Mouse (Mus musculus) liver, embryonic 13.5 days (tissue): ENCODE results near the gene Stx1a. TPM values are rescaled to one million over a fixed set of nuclear protein-coding genes. Genes with fewer than 3 reads are reported as not detected.
A peak's percentile ranks its signal among the peaks of the same experiment; 100 is the strongest.

Experiments
- ATAC-seq: fragments of 200-750 bp; cut with Nextera tagmentation; 2 replicates; pipeline ENCODE4 v1.8.0; 2017; ENCODE audit warnings: low read depth, mild to moderate bottlenecking, moderate number of reproducible peaks, moderate library complexity
- DNase-seq: peaks from one replicate; pipeline ENCODE4 v3.0.0; 2022
- H3K27ac ChIP-seq: fragments of 300-500 bp; sonication (generic); 2 replicates; pipeline ENCODE4 v1.5.1; 2015; ENCODE audit warnings: moderate library complexity, mild to moderate bottlenecking, inconsistent platforms
- H3K27me3 ChIP-seq: fragments of 300-500 bp; sonication (generic); 2 replicates; pipeline ENCODE4 v1.6.1; 2015; ENCODE audit warnings: mild to moderate bottlenecking, inconsistent platforms
- H3K36me3 ChIP-seq: fragments of 300-500 bp; sonication (generic); 2 replicates; pipeline ENCODE4 v1.6.1; 2015; ENCODE audit warnings: mild to moderate bottlenecking, inconsistent platforms
- H3K4me1 ChIP-seq: fragments of 300-500 bp; sonication (generic); replicated peaks from 2 replicates; pipeline ENCODE4 v1.6.1; 2015; ENCODE audit warnings: inconsistent platforms
- H3K4me2 ChIP-seq: fragments of 300-500 bp; sonication (generic); 2 replicates; pipeline ENCODE4 v1.6.1; 2015; ENCODE audit warnings: inconsistent platforms, mild to moderate bottlenecking, moderate library complexity
- H3K4me3 ChIP-seq: fragments of 300-500 bp; sonication (generic); replicated peaks from 2 replicates; pipeline ENCODE4 v1.5.1; 2015; ENCODE audit warnings: mild to moderate bottlenecking, inconsistent platforms
- H3K9ac ChIP-seq: fragments of 300-500 bp; sonication (generic); 2 replicates; pipeline ENCODE4 v1.6.1; 2015; ENCODE audit warnings: mild to moderate bottlenecking, inconsistent platforms
- H3K9me3 ChIP-seq: fragments of 300-500 bp; sonication (generic); replicated peaks from 2 replicates; pipeline ENCODE4 v1.6.1; 2016; ENCODE audit warnings: inconsistent platforms
- WGBS: fragments of 180-500 bp; shearing (Covaris S2); methylation state at CpG from one replicate; pipeline ENCODE4 v1.1.7; 2015; ENCODE audit not compliant: insufficient replicate concordance; 5-methylcytosine and 5-hydroxymethylcytosine counted together
- polyA plus RNA-seq: library from polyadenylated mRNA; unstranded; fragments of >200 nt; fragmentation: Nextera tagmentation; extraction: Ambion mirVana; gene quantifications from 2 replicates; pipeline ENCODE4 v1.2.1, GENCODE M21; 2015

Stx1a gene
- polyA plus RNA-seq, 1 experiment from 2014 or later: 1.5 TPM

DNA sequence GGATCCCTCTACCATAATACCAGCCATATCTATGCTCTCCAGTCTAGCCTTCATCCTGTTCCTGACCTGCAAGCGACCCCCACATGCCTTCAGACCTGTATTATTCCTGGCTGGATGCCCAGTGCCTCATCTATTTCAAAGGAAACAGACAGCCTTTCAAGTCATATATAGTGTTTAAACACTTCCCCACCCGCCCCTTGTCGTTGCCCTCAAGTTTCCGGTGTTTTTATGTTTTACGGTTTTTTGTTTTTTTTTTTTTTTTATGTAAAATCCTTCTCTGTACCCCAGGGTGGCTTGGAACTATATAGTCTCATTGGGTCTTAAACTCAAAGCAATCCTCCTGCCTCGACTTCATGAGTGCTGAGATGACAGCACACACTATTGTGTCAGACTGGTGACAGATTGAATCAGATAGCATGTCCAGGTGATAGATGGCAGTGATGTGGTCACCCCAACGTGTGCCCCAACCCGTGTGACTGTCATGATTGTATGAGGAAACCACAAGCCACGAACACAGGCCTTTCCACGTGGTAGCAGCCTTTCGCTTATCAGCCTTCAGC is 1.5 kb downstream of the Stx1a start:
- ATAC-seq (no peak), DNase-seq (no peak)
- Histone ChIP-seq H3K9me3 (no peaks in the 10 kb centered on the region), H3K27ac (no peak overlapping the region), H3K4me1 (peaks cover 48% of the 10 kb centered on the region), H3K4me2 (peak overlapping the region; percentile 86), H3K27me3 (peaks cover 29% of the 10 kb centered on the region), H3K36me3 (no peaks in the 10 kb centered on the region), H3K4me3 (peak overlapping the region; percentile 64; the same call in 1 of the 2 replicates), H3K9ac (no peak overlapping the region)
- 17% methylated on average over 11 of the region's 11 CpGs for WGBS

DNA sequence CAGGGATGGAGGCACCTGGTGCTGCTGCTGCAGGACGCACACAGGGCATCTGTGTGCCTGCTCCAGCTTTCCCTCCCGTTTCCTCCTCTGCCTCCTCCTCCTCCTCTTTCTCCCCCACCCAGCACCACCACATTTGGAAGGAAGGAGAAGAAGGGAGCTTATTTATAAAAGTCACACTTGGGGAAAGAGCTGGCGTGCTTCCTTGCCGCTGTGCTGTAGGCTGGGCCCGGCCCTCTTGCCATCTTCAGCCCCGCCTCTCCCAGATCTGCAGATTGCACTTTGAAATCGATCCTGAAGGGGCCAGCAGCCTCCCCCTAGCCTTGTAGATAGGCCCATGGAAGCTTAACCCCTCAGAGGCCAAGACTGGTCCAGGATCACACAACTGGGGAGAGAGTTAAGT is 2.6 kb downstream of the Stx1a start:
- H3K36me3 ChIP-seq: no peaks in the 10 kb centered on the region
- no peak for ATAC-seq
- H3K27ac ChIP-seq: no peak overlapping the region
- no peak for DNase-seq
- no peak overlapping the region for H3K9ac ChIP-seq
- no peaks in the 10 kb centered on the region for H3K9me3 ChIP-seq
- H3K4me1 ChIP-seq: peaks cover 50% of the 10 kb centered on the region
- no peak overlapping the region for H3K4me3 ChIP-seq
- peaks cover 29% of the 10 kb centered on the region for H3K27me3 ChIP-seq
- no peak overlapping the region for H3K4me2 ChIP-seq
- WGBS: 35% methylated on average over 7 of the region's 7 CpGs

DNA sequence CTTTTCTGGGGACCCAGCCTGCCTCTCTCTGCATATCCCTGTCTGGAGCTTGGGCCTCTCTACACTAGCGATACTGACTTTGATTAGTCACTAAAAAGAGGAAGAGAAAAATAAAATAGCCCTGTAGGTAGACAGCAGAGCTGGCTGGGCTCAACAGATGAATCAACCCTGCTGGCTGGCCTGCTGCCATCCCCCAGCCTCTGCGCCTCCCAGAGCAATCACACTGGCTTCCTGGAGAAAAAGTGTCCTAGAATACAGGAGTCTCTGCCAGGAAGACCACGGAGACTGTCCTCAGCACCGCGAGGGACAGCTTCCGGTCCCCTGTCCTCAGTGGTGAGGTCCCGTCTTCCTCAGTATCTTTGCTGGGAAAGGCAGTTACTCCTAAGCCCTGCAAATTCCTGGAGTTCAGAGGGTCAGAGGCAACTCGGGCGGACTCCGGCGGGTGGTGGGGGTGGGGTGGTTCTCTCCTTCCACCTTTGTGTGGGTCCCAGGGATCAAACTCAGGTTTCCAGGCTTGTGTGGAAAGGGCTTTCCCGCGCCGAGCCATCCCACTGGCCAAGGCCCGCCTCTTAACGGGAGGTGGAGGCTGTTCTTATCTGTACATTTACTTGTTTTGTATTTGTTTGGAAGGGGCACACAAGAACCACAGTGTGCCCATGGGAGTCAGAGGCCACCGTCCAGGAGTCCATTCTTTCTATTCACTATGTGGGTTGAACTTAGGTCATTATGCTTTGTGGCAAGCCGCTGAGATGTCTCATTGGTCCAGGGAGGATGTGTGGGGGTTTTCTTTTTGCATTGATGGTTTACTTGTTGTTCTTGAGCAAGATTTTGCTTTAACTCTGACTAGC is 5.9 kb downstream of the Stx1a start:
- Histone ChIP-seq H3K36me3 (no peaks in the 10 kb centered on the region), H3K4me1 (peaks cover 36% of the 10 kb centered on the region), H3K4me2 (peak overlapping the region; percentile 27; the same call in 1 of the 2 replicates), H3K4me3 (no peak overlapping the region), H3K27ac (peak overlapping the region; percentile 58; the same call in 1 of the 2 replicates), H3K9me3 (no peaks in the 10 kb centered on the region), H3K27me3 (peaks cover 20% of the 10 kb centered on the region), H3K9ac (peak overlapping the region; percentile 15; the same call in 1 of the 2 replicates)
- ATAC-seq (peak; percentile 29; the same call in 1 of the 2 replicates), DNase-seq (no peak)
- WGBS: 37% methylated on average over 18 of the region's 18 CpGs

DNA sequence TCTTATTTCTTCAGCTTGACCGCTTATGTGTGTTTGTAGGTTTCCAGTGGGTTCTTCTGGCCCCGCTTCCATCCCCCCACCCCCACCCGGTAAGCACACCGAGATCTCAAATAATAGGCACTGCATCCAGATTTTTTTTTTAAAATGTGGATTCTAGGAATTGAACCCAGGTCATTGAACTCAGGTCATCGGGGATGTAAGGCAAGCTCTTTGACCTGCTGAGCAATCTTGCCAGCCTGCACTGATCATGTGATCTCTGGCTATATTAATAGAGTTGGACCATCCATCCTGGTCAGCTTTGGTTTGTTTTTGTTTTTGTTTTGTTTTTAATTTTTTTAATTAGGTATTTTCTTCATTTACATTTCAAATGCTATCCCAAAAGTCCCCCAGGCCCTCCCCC is 9.3 kb downstream of the Stx1a start:
- DNase-seq (no peak), ATAC-seq (no peak)
- Histone ChIP-seq H3K9me3 (peaks cover 6% of the 10 kb centered on the region; the same call in 1 of the 2 replicates), H3K4me2 (no peak overlapping the region), H3K9ac (no peak overlapping the region), H3K27me3 (no peaks in the 10 kb centered on the region), H3K4me3 (no peak overlapping the region), H3K36me3 (no peaks in the 10 kb centered on the region), H3K4me1 (peaks cover 27% of the 10 kb centered on the region), H3K27ac (no peak overlapping the region)
- 73% methylated on average over 5 of the region's 5 CpGs for WGBS

DNA sequence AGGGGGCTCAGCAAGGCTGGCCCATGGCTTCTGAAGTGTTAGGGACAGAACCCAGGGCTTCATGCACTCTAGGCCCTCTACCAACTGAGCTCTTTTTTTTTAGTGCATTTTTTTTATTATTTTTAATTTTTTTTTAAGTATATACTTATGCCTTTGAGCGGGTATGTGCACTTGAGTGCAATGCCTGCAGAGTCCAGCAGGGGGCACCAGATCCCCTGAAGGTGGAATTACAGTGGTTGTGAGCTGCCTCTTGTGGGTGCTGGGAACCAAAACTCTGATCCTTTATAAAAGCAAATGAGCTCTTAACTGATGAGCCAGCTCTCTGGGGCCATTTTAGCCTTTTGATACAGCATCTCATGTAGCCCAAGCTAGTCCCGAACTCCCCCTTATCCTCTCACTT is 11.3 kb downstream of the Stx1a start:
- ATAC-seq: no peak
- no peak overlapping the region for H3K27ac ChIP-seq
- 89% methylated on average over 2 of the region's 2 CpGs for WGBS

DNA sequence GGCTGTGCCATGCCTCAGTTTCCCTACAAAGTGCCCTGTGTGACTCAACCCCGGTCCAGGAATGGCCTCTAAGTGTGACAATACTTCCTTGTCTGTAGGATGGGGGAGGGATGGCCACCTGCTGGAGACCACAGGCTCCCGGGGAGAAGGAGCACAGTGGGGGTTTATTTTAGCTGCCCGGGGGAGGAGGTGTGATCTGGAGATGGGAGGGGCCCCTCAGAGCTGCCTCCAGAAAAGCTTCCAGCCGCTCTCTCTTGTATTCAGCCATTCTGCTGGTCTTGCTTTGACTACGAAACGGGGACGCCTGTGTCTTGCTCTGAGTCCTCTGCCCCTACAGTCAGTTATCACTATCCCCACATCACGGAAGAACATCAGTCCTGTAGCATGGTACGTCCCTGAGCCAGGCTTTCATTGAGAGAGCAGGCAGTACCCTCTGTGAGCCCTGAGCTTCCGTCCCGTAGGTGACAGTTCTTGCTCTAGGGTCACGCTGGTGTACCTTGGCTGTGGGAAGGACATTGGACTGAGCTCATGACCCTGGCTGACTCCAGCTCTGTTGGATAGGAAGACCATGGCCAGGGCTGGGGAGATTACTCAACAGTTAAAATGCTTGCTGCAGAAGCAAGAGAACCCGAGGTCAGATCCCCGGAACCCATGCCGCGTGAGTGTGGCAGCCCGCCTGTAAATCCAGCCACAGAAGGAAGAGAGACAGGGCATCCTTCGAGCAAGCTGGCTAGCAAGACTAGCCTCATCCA is 12.5 kb downstream of the Stx1a start:
- Histone ChIP-seq H3K4me1 (peaks cover 31% of the 10 kb centered on the region), H3K36me3 (no peaks in the 10 kb centered on the region), H3K27ac (peak overlapping the region; percentile 41), H3K9me3 (peaks cover 6% of the 10 kb centered on the region; the same call in 1 of the 2 replicates), H3K27me3 (no peaks in the 10 kb centered on the region), H3K4me2 (0 out of 2 replicates have a peak overlapping the region, but pooled peaks have one; percentile 1), H3K4me3 (no peak overlapping the region), H3K9ac (no peak overlapping the region)
- no peak for DNase-seq
- 56% methylated on average over 18 of the region's 18 CpGs for WGBS
- ATAC-seq: peak; percentile 63

More for the DNA sequence above, 11.3 kb downstream of the Stx1a start:
- no peak for DNase-seq
- no peak overlapping the region for H3K9ac ChIP-seq
- peaks cover 21% of the 10 kb centered on the region for H3K4me1 ChIP-seq
- no peak overlapping the region for H3K4me2 ChIP-seq
- peaks cover 6% of the 10 kb centered on the region; the same call in 1 of the 2 replicates for H3K9me3 ChIP-seq
- H3K27me3 ChIP-seq: no peaks in the 10 kb centered on the region
- H3K36me3 ChIP-seq: no peaks in the 10 kb centered on the region
- no peak overlapping the region for H3K4me3 ChIP-seq

DNA sequence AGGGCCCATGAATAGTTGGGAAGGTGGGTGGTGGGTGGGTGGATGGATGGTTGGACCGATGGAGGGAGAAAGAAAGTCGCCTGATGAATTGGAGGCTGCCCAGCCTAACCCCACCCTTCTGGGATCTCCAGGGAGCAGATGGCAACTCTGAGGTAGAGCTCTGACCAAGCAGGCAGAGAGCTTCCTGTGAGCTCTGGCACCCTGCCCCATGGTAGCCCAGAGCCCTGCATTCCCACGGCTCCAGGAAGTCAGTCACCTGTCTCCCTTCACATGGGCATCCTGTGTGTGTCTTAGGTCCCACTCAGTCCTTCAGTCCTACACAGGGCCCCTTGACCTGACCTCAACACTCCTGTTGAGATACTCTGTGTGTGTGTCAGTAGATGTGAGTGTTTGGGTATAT is 14.7 kb downstream of the Stx1a start:
- ATAC-seq: no peak
- no peaks in the 10 kb centered on the region for H3K27me3 ChIP-seq
- WGBS: 78% methylated on average over 3 of the region's 3 CpGs
- H3K9me3 ChIP-seq: peaks cover 6% of the 10 kb centered on the region; the same call in 1 of the 2 replicates
- H3K36me3 ChIP-seq: no peaks in the 10 kb centered on the region
- no peak overlapping the region for H3K4me3 ChIP-seq
- DNase-seq: no peak
- H3K9ac ChIP-seq: no peak overlapping the region
- no peak overlapping the region for H3K27ac ChIP-seq
- peaks cover 52% of the 10 kb centered on the region for H3K4me1 ChIP-seq
- H3K4me2 ChIP-seq: no peak overlapping the region

DNA sequence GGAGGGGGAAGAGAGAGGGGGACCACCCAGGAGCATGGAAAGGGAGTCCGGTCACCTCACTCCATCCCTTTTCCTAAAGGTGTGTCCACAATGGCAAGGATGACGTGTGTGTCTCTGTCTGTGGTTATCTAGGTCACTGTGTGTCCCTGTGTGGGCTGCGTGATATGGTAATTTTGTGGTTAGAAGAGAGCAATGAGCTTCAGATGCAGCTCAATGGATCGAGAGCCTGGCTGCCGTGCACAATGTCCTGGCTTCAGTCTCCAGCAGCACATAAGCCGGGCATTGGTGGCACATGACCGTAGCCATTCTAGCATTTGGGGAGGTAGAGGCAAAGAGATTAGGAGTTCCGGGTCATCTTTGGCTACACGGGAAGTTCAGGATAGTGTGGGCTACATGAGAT is 16.3 kb downstream of the Stx1a start:
- Histone ChIP-seq H3K27me3 (no peaks in the 10 kb centered on the region), H3K4me2 (peak overlapping the region; percentile 30; the same call in 1 of the 2 replicates), H3K27ac (peak overlapping the region; percentile 50; the same call in 1 of the 2 replicates), H3K4me3 (no peak overlapping the region), H3K9ac (no peak overlapping the region), H3K36me3 (no peaks in the 10 kb centered on the region), H3K4me1 (peaks cover 54% of the 10 kb centered on the region), H3K9me3 (peaks cover 3% of the 10 kb centered on the region; the same call in 1 of the 2 replicates)
- no peak for ATAC-seq
- DNase-seq: no peak
- WGBS: 33% methylated on average over 9 of the region's 9 CpGs

DNA sequence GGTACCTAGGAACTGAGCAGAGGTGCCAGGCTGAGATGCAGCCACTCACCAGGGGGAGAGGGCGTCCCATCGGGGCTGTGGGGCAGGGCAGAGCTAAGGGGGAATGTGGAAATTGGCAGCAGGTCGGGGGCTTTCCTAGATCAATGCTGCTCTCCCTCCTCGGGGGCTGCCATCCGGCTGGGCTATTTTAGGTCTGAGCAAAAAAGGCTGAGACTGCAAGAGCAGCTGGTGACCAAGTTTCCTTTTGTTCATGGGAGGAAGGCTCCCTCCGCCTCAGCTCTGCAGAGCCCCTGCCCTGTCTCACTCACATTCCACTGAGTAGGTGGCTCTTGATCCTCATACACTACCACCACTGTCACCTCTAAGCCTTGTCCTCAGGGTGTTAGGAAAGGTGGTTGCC is 16.8 kb downstream of the Stx1a start:
- no peaks in the 10 kb centered on the region for H3K9me3 ChIP-seq
- no peak for ATAC-seq
- H3K36me3 ChIP-seq: peaks cover 4% of the 10 kb centered on the region; the same call in 1 of the 2 replicates
- H3K9ac ChIP-seq: peak overlapping the region; percentile 8
- 46% methylated on average over 6 of the region's 6 CpGs for WGBS
- DNase-seq: no peak
- H3K4me3 ChIP-seq: no peak overlapping the region
- no peaks in the 10 kb centered on the region for H3K27me3 ChIP-seq
- H3K27ac ChIP-seq: peak overlapping the region; percentile 50
- H3K4me2 ChIP-seq: peak overlapping the region; percentile 30; the same call in 1 of the 2 replicates
- peaks cover 54% of the 10 kb centered on the region for H3K4me1 ChIP-seq

DNA sequence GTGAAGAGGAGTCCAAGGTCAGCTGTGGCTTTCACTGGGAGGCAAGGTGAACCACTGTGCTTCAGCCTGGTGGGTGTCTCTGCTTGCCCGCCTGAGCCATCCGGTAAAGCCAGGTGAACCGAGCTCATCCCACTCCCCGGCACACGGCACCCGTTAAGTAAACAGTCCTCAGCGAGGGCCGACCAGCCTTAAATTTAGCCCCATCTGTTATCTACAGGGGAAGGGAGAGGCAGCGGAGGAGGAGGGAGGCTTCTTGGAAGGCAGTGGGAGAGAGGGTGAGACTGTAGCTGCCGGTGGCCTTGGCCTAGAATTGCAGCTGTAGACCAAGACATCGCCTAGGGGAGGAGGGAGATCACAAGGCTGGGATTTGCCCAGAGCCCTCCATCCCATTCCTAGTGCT is 17.5 kb downstream of the Stx1a start:
- Histone ChIP-seq H3K4me1 (peaks cover 49% of the 10 kb centered on the region), H3K36me3 (peaks cover 6% of the 10 kb centered on the region; the same call in 1 of the 2 replicates), H3K27ac (peak overlapping the region; percentile 50), H3K27me3 (no peaks in the 10 kb centered on the region), H3K4me3 (no peak overlapping the region), H3K9ac (peak overlapping the region; percentile 8), H3K4me2 (peak overlapping the region; percentile 30), H3K9me3 (no peaks in the 10 kb centered on the region)
- DNase-seq (no peak), ATAC-seq (no peak)
- 28% methylated on average over 11 of the region's 11 CpGs for WGBS
